Comparison of ENCODE assay signal across 20 mouse cellular contexts in genomic region chr10:87102455-87102854, GRCm38 (mm10). TPM values are rescaled to one million over a fixed set of nuclear protein-coding genes. Genes with fewer than 3 reads are reported as not detected.
A peak's percentile ranks its signal among the peaks of the same experiment; 100 is the strongest.
DNase-seq lines count a peak whose midpoint lies in the region; ATAC-seq lines count a peak whose summit lies in the region.
"Had no signal": no experiment of that assay in that cellular context is flagged by ENCODE, and none has a peak within 500 bp of the region (broad histone marks: within the 10 kb centered on the region; RNA-seq: fewer than 3 reads in every experiment).

No protein-coding gene starts in this region.

- no peak overlapping the region for H3K4me2 ChIP-seq in midbrain, embryonic 16.5 days (ENCODE audit: low read length)
- 0 out of 2 replicates have a peak overlapping the region, but pooled peaks have one; percentile 21 for H3K4me2 ChIP-seq in forebrain, embryonic 16.5 days (ENCODE audit: low read length)
- H3K4me2 ChIP-seq in hindbrain, embryonic 15.5 days: peak overlapping the region; percentile 34
- peak overlapping the region; percentile 16; the same call in 1 of the 2 replicates for H3K4me2 ChIP-seq in neural tube, embryonic 15.5 days
- H3K4me2 ChIP-seq: embryonic facial prominence, embryonic 15.5 days had no signal

- WGBS in midbrain, embryonic 10.5 days: 19% methylated on average over 13 of the region's 13 CpGs
- WGBS in midbrain, embryonic 16.5 days: 12% methylated on average over 13 of the region's 13 CpGs
- WGBS in forebrain, embryonic 16.5 days: 4% methylated on average over 13 of the region's 13 CpGs
- WGBS in hindbrain, embryonic 15.5 days: 21% methylated on average over 13 of the region's 13 CpGs
- WGBS in neural tube, embryonic 15.5 days: 28% methylated on average over 13 of the region's 13 CpGs

- H3K9ac ChIP-seq in midbrain, embryonic 16.5 days (ENCODE audit: low read depth, low read length): no peak overlapping the region
- no peak overlapping the region for H3K9ac ChIP-seq in forebrain, embryonic 16.5 days (replicated peaks; ENCODE audit: low read depth, low read length)
- no peak overlapping the region for H3K9ac ChIP-seq in hindbrain, embryonic 15.5 days
- H3K9ac ChIP-seq in neural tube, embryonic 15.5 days (replicated peaks): no peak overlapping the region
- H3K9ac ChIP-seq: embryonic facial prominence, embryonic 15.5 days; liver, embryonic 14.5 days had no signal

- H3K36me3 ChIP-seq in midbrain, embryonic 10.5 days: no peaks in the 10 kb centered on the region
- H3K36me3 ChIP-seq in midbrain, embryonic 16.5 days (ENCODE audit: control insufficient read depth, insufficient read depth, low read length): no peaks in the 10 kb centered on the region
- no peaks in the 10 kb centered on the region for H3K36me3 ChIP-seq in forebrain, embryonic 16.5 days (ENCODE audit: control insufficient read depth, insufficient read depth)
- no peaks in the 10 kb centered on the region for H3K36me3 ChIP-seq in hindbrain, embryonic 15.5 days
- H3K36me3 ChIP-seq in neural tube, embryonic 15.5 days: no peaks in the 10 kb centered on the region
- H3K36me3 ChIP-seq: embryonic facial prominence, embryonic 15.5 days had no signal

- DNase-seq in midbrain, embryonic 10.5 days (ENCODE audit: low spot score): peak; percentile 33
- DNase-seq in B cell, adult 2 months: no peak
- DNase-seq in right cerebral cortex, adult 2 months (ENCODE audit: low spot score in 2 of 2): no peak
- no peak for DNase-seq in cerebellum, postnatal 36 days
- DNase-seq: cerebellum, postnatal 14 days; gastrocnemius, postnatal 10 days; heart, adult 18-20 months; heart, postnatal 4 days; thymus, adult 18-20 months had no signal

- ATAC-seq in midbrain, embryonic 16.5 days: no peak
- ATAC-seq in forebrain, embryonic 16.5 days: 0 out of 2 replicates have a peak, but pooled peaks have one; percentile 15
- no peak for ATAC-seq in hindbrain, embryonic 15.5 days (ENCODE audit: low FRiP score, low read depth)
- ATAC-seq in neural tube, embryonic 15.5 days (ENCODE audit: low FRiP score): no peak
- ATAC-seq: intestine, postnatal 0 days had no signal

- H3K9me3 ChIP-seq in midbrain, embryonic 10.5 days (replicated peaks): no peaks in the 10 kb centered on the region
- H3K9me3 ChIP-seq in midbrain, embryonic 16.5 days (replicated peaks; ENCODE audit: control insufficient read depth, low read length, poor library complexity, severe bottlenecking): no peaks in the 10 kb centered on the region
- H3K9me3 ChIP-seq in forebrain, embryonic 16.5 days (ENCODE audit: control insufficient read depth, low read length): no peaks in the 10 kb centered on the region
- H3K9me3 ChIP-seq in hindbrain, embryonic 15.5 days: no peaks in the 10 kb centered on the region
- no peaks in the 10 kb centered on the region for H3K9me3 ChIP-seq in neural tube, embryonic 15.5 days (replicated peaks)
- H3K9me3 ChIP-seq: embryonic facial prominence, embryonic 15.5 days had no signal

- H3K4me1 ChIP-seq in midbrain, embryonic 10.5 days: peaks cover 61% of the 10 kb centered on the region
- peaks cover 10% of the 10 kb centered on the region for H3K4me1 ChIP-seq in midbrain, embryonic 16.5 days (ENCODE audit: control insufficient read depth, insufficient read depth, low read length)
- H3K4me1 ChIP-seq in forebrain, embryonic 16.5 days (replicated peaks; ENCODE audit: control insufficient read depth, insufficient read depth, low read length): peaks cover 18% of the 10 kb centered on the region
- peaks cover 11% of the 10 kb centered on the region; the same call in 1 of the 2 replicates for H3K4me1 ChIP-seq in hindbrain, embryonic 15.5 days (replicated peaks)
- H3K4me1 ChIP-seq in neural tube, embryonic 15.5 days: peaks cover 10% of the 10 kb centered on the region; the same call in 1 of the 2 replicates

- peak overlapping the region; percentile 28; the same call in 1 of the 2 replicates for H3K4me3 ChIP-seq in midbrain, embryonic 10.5 days
- H3K4me3 ChIP-seq in midbrain, embryonic 16.5 days (ENCODE audit: low read depth, low read length): no peak overlapping the region
- no peak overlapping the region for H3K4me3 ChIP-seq in forebrain, embryonic 16.5 days (replicated peaks; ENCODE audit: low read length)
- H3K4me3 ChIP-seq in hindbrain, embryonic 15.5 days: no peak overlapping the region
- H3K4me3 ChIP-seq in neural tube, embryonic 15.5 days (replicated peaks): no peak overlapping the region
- H3K4me3 ChIP-seq: embryonic facial prominence, embryonic 15.5 days had no signal

- peak overlapping the region; percentile 59 for H3K27ac ChIP-seq in midbrain, embryonic 10.5 days (replicated peaks)
- H3K27ac ChIP-seq in midbrain, embryonic 16.5 days (ENCODE audit: low read length): no peak overlapping the region
- no peak overlapping the region for H3K27ac ChIP-seq in forebrain, embryonic 16.5 days (ENCODE audit: low read length)
- H3K27ac ChIP-seq in hindbrain, embryonic 15.5 days (replicated peaks): no peak overlapping the region
- H3K27ac ChIP-seq in neural tube, embryonic 15.5 days (replicated peaks): no peak overlapping the region
- H3K27ac ChIP-seq: embryonic facial prominence, embryonic 15.5 days; liver, embryonic 14.5 days had no signal

- peaks cover 76% of the 10 kb centered on the region for H3K27me3 ChIP-seq in midbrain, embryonic 10.5 days (ENCODE audit: low read depth, poor library complexity, severe bottlenecking)
- no peaks in the 10 kb centered on the region for H3K27me3 ChIP-seq in midbrain, embryonic 16.5 days (ENCODE audit: control insufficient read depth, insufficient read depth, low read depth, low read length)
- no peaks in the 10 kb centered on the region for H3K27me3 ChIP-seq in forebrain, embryonic 16.5 days (replicated peaks; ENCODE audit: control insufficient read depth, insufficient read depth, low read length)
- H3K27me3 ChIP-seq in hindbrain, embryonic 15.5 days: 0 out of 2 replicates have a peak, but pooled peaks cover 4% of the 10 kb centered on the region
- H3K27me3 ChIP-seq in neural tube, embryonic 15.5 days (replicated peaks): no peaks in the 10 kb centered on the region
- H3K27me3 ChIP-seq: embryonic facial prominence, embryonic 15.5 days had no signal

RNA-seq across cellular contexts. Expression of gene 1700113H08Rik, which starts 44.6 kb away (rescaled TPM):
- 0.20 and 0.36 TPM in 2 replicates for polyA plus RNA-seq in midbrain, embryonic 10.5 days (2016; fragmentation: Nextera tagmentation; extraction: Ambion mirVana)
- polyA plus RNA-seq in midbrain, embryonic 16.5 days (2015; fragmentation: Nextera tagmentation; extraction: Ambion mirVana): 0.22 and 0.40 TPM in 2 replicates
- not detected in 2 replicates for polyA plus RNA-seq in forebrain, embryonic 16.5 days (2015; fragmentation: Nextera tagmentation; extraction: Ambion mirVana)
- polyA plus RNA-seq in hindbrain, embryonic 15.5 days (2015; fragmentation: Nextera tagmentation; extraction: Ambion mirVana): 0.21 TPM in 1 of 2 replicates, not detected in the other
- polyA plus RNA-seq in neural tube, embryonic 15.5 days (2015; fragmentation: Nextera tagmentation; extraction: Ambion mirVana): 0.26 and 0.37 TPM in 2 replicates
- polyA plus RNA-seq: embryonic facial prominence, embryonic 15.5 days; heart, embryonic 14.5 days; kidney, embryonic 16.5 days; limb, embryonic 11.5 days; liver, embryonic 14.5 days; stomach, embryonic 14.5 days had no signal
